Mouse (Mus musculus) heart, adult 8-10 months (tissue): ENCODE results near the gene Wdr27. TPM values are rescaled to one million over a fixed set of nuclear protein-coding genes. Genes with fewer than 3 reads are reported as not detected.

ENCODE experiments used
- DNase-seq: peaks from one replicate; pipeline ENCODE4 v3.0.0; 2022; ENCODE audit warnings: low spot score
- total RNA-seq, 4 experiments: library from RNA; stranded (reverse); gene quantifications; 2 replicates each; pipeline ENCODE4 v1.2.4; 2022

The Wdr27 gene
- total RNA-seq, 4 experiments from 2014 or later, result 0.54 to 1.5 (median 1.0) TPM

- peak; percentile 6 for DNase-seq
Observed at GRCm38 (mm10) chr17:14826715-14827295, 116.2 kb downstream of the Wdr27 start.

GRCm38 (mm10) chr17:14824938-14825337, 118.0 kb downstream of the Wdr27 start:
- no peak for DNase-seq

- DNase-seq, result no peak
Observed at GRCm38 (mm10) chr17:14817975-14818374, 125.0 kb downstream of the Wdr27 start.

GRCm38 (mm10) chr17:14816107-14816506, 126.9 kb downstream of the Wdr27 start:
- DNase-seq, result no peak

GRCm38 (mm10) chr17:14815304-14815703, 127.7 kb downstream of the Wdr27 start:
- DNase-seq, result no peak

DNA sequence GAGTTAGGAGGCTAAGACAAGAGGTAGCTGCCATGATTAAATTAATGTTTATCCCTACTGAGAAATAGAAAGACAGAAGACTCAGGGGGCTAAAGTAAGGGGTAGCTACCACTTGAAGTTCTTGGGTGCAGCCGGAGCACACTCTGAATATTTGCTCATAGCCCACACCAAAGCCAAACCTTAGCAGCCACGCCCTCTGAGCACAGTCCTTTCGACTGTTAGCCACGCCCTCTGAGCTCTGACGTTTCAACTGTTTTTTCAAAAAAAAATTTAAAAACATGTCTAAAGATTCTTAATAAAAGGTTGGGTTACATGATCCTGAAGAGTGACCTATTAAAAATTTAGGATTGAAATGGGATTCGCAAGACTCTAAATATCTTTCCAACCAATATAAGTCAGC, 130.3 kb downstream of the Wdr27 start:
- no peak for DNase-seq

DNA sequence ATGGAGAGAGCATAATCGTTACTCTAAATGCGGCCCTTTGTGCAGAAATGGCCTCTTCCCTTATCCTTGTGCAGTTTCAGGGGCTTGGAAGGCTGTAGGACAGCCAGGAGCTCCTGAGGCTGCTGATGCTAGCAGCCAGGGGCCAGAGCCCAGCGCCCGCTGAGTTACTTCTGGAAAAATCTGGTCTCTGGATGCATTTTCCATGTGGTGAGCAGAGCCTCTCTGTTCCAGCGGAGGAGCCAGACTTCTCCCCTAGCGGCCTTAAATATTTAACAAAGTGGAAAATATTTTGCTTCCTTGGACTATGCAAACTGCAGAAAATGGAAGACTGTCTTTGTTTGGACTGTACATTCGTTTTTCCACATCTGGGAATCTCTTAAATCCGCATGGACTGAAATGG, 130.9 kb downstream of the Wdr27 start:
- no peak for DNase-seq

- no peak for DNase-seq
Observed at GRCm38 (mm10) chr17:14806808-14807207, 136.2 kb downstream of the Wdr27 start.

DNA sequence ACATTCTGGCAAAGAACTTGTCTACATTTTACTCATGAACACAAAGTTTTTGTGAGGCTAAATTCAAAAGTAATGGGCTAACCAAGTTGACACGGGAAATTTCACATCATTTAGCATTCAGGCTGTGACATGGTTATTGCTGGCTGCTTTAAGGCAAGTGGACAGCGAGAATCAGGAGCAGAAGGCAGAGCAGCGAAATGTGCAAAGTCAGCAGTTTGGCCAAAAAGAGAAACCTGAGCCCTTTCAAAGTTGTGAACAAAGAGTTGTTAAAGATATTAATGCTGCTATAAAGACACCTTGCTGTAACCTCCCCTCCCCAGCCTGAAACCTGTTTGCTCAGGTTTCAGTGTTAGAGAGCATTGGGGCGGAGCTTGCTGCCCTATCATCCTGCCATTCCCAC, 143.7 kb downstream of the Wdr27 start:
- DNase-seq, result no peak

GRCm38 (mm10) chr17:14795074-14795473, 147.9 kb downstream of the Wdr27 start:
- DNase-seq, result no peak

- no peak for DNase-seq
Observed at GRCm38 (mm10) chr17:14779356-14779755, 163.6 kb downstream of the Wdr27 start.

GRCm38 (mm10) chr17:14771339-14771738, 171.6 kb downstream of the Wdr27 start:
- DNase-seq, result peak; percentile 25

- DNase-seq, result no peak
Observed at GRCm38 (mm10) chr17:14770377-14770776, 172.6 kb downstream of the Wdr27 start.

Other genes starting within 250 kb of the Wdr27 start
- 10 to 100 TPM; 11.8 to 17.1 (median 14.4) TPM for gene Thbs2, start 248.9 kb downstream of the Wdr27 start, total RNA-seq
- gene 1600012H06Rik, start within 50 bp of the Wdr27 start, total RNA-seq, result 10 to 100 TPM; 10.5 to 11.9 (median 11.0) TPM
- gene Phf10, start 18.1 kb upstream of the Wdr27 start, total RNA-seq, result 10 to 100 TPM; 45.6 to 49.7 (median 47.5) TPM
- gene 9030025P20Rik, start 35.3 kb upstream of the Wdr27 start, total RNA-seq, result 1 to 10 TPM; 1.7 to 2.8 (median 2.5) TPM
- gene Gm3417, start 35.6 kb upstream of the Wdr27 start, total RNA-seq, result under 1 TPM in 1 of 4 experiments, not detected in 3; 0.75 TPM
- 1 to 10 TPM in 3 of 4 experiments, under 1 TPM in 1; 0.68 to 3.5 (median 2.2) TPM for gene Gm3435, start 67.0 kb upstream of the Wdr27 start, total RNA-seq
- 10 to 100 TPM; 21.6 to 33.2 (median 27.0) TPM for gene Ermard, start 98.0 kb upstream of the Wdr27 start, total RNA-seq
- not detected for gene Tcte3, start 98.3 kb upstream of the Wdr27 start, total RNA-seq
- 1 to 10 TPM in 2 of 4 experiments, under 1 TPM in 2; 0.55 to 1.4 (median 1.1) TPM for gene Gm3448, start 98.4 kb upstream of the Wdr27 start, total RNA-seq